Mouse (Mus musculus) forebrain, embryonic 12.5 days (tissue): ENCODE results near the gene Stk4. TPM values are rescaled to one million over a fixed set of nuclear protein-coding genes. Genes with fewer than 3 reads are reported as not detected.

Experiments
- ATAC-seq: fragments of 200-750 bp; cut with Nextera tagmentation; 2 replicates; pipeline ENCODE4 v1.8.0; 2017; ENCODE audit warnings: moderate TSS enrichment; ENCODE audit not compliant: low FRiP score
- H3K27ac ChIP-seq: fragments of 300-500 bp; sonication (generic); 2 replicates; pipeline ENCODE4 v1.5.1; 2016; ENCODE audit warnings: mild to moderate bottlenecking
- H3K27me3 ChIP-seq: fragments of 300-500 bp; sonication (generic); 2 replicates; pipeline ENCODE4 v1.6.1; 2016; ENCODE audit warnings: mild to moderate bottlenecking
- H3K36me3 ChIP-seq: fragments of 300-500 bp; sonication (generic); replicated peaks from 2 replicates; pipeline ENCODE4 v1.6.1; 2016; ENCODE audit warnings: mild to moderate bottlenecking
- H3K4me1 ChIP-seq: fragments of 300-500 bp; sonication (generic); 2 replicates; pipeline ENCODE4 v1.6.1; 2016
- H3K4me2 ChIP-seq: fragments of 300-500 bp; sonication (generic); 2 replicates; pipeline ENCODE4 v1.6.1; 2016; ENCODE audit warnings: mild to moderate bottlenecking, moderate library complexity
- H3K4me3 ChIP-seq: fragments of 300-500 bp; sonication (generic); replicated peaks from 2 replicates; pipeline ENCODE4 v1.5.1; 2016; ENCODE audit warnings: mild to moderate bottlenecking
- H3K9ac ChIP-seq: fragments of 300-500 bp; sonication (generic); 2 replicates; pipeline ENCODE4 v1.6.1; 2016; ENCODE audit warnings: mild to moderate bottlenecking
- H3K9me3 ChIP-seq: fragments of 300-500 bp; sonication (generic); 2 replicates; pipeline ENCODE4 v1.6.1; 2016
- WGBS: fragments of 180-500 bp; shearing (Covaris S2); methylation state at CpG from one replicate; pipeline ENCODE4 v1.1.7; 2016; 5-methylcytosine and 5-hydroxymethylcytosine counted together
- polyA plus RNA-seq: library from polyadenylated mRNA; unstranded; fragments of >200 nt; fragmentation: Nextera tagmentation; extraction: Ambion mirVana; gene quantifications from 2 replicates; pipeline ENCODE4 v1.2.1, GENCODE M21; 2016

The Stk4 gene
- polyA plus RNA-seq, 1 experiment from 2014 or later, result 37.3 TPM

GRCm38 (mm10) chr2:164137754-164138153 lies 67.6 kb downstream of the Stk4 start:
- H3K9ac ChIP-seq, result no peak overlapping the region
- H3K4me1 ChIP-seq, result peaks cover 9% of the 10 kb centered on the region
- ATAC-seq, result no peak
- H3K27me3 ChIP-seq, result no peaks in the 10 kb centered on the region
- no peak overlapping the region for H3K4me3 ChIP-seq
- WGBS, result 79% methylated on average over 6 of the region's 6 CpGs
- H3K4me2 ChIP-seq, result no peak overlapping the region
- no peaks in the 10 kb centered on the region for H3K9me3 ChIP-seq
- H3K36me3 ChIP-seq, result no peaks in the 10 kb centered on the region
- H3K27ac ChIP-seq, result no peak overlapping the region

GRCm38 (mm10) chr2:164142021-164142420 lies 71.9 kb downstream of the Stk4 start:
- H3K27ac ChIP-seq, result peak overlapping the region; percentile 42
- H3K9ac ChIP-seq, result no peak overlapping the region
- no peaks in the 10 kb centered on the region for H3K27me3 ChIP-seq
- peaks cover 3% of the 10 kb centered on the region; the same call in 1 of the 2 replicates for H3K4me1 ChIP-seq
- no peak overlapping the region for H3K4me2 ChIP-seq
- H3K4me3 ChIP-seq, result no peak overlapping the region
- H3K9me3 ChIP-seq, result no peaks in the 10 kb centered on the region
- no peak for ATAC-seq
- H3K36me3 ChIP-seq, result no peaks in the 10 kb centered on the region
- 64% methylated on average over 10 of the region's 10 CpGs for WGBS

- Histone ChIP-seq H3K9ac (no peak overlapping the region), H3K4me2 (no peak overlapping the region), H3K27ac (no peak overlapping the region), H3K36me3 (no peaks in the 10 kb centered on the region), H3K4me1 (peaks cover 3% of the 10 kb centered on the region; the same call in 1 of the 2 replicates), H3K4me3 (no peak overlapping the region), H3K9me3 (no peaks in the 10 kb centered on the region), H3K27me3 (no peaks in the 10 kb centered on the region)
- no peak for ATAC-seq
- WGBS, result 67% methylated on average over 6 of the region's 6 CpGs
Measured at GRCm38 (mm10) chr2:164144025-164144424, 73.9 kb downstream of the Stk4 start.

GRCm38 (mm10) chr2:164144541-164144940 lies 74.4 kb downstream of the Stk4 start:
- no peak overlapping the region for H3K9ac ChIP-seq
- WGBS, result 92% methylated on average over 10 of the region's 10 CpGs
- no peak overlapping the region for H3K4me3 ChIP-seq
- no peaks in the 10 kb centered on the region for H3K9me3 ChIP-seq
- no peak overlapping the region for H3K4me2 ChIP-seq
- H3K4me1 ChIP-seq, result peaks cover 3% of the 10 kb centered on the region; the same call in 1 of the 2 replicates
- no peaks in the 10 kb centered on the region for H3K36me3 ChIP-seq
- ATAC-seq, result no peak
- H3K27me3 ChIP-seq, result no peaks in the 10 kb centered on the region
- no peak overlapping the region for H3K27ac ChIP-seq

GRCm38 (mm10) chr2:164146556-164146955 lies 76.4 kb downstream of the Stk4 start:
- Histone ChIP-seq H3K4me3 (no peak overlapping the region), H3K27ac (no peak overlapping the region), H3K9ac (no peak overlapping the region), H3K4me2 (no peak overlapping the region), H3K27me3 (no peaks in the 10 kb centered on the region), H3K9me3 (no peaks in the 10 kb centered on the region), H3K4me1 (peaks cover 3% of the 10 kb centered on the region; the same call in 1 of the 2 replicates), H3K36me3 (peaks cover 5% of the 10 kb centered on the region; the same call in 1 of the 2 replicates)
- no peak for ATAC-seq
- 95% methylated on average over 12 of the region's 12 CpGs for WGBS

- H3K4me1 ChIP-seq, result no peaks in the 10 kb centered on the region
- H3K27ac ChIP-seq, result no peak overlapping the region
- H3K36me3 ChIP-seq, result peaks cover 35% of the 10 kb centered on the region
- 59% methylated on average over 14 of the region's 14 CpGs for WGBS
- no peak overlapping the region for H3K4me2 ChIP-seq
- ATAC-seq, result no peak
- no peaks in the 10 kb centered on the region for H3K27me3 ChIP-seq
- H3K9me3 ChIP-seq, result no peaks in the 10 kb centered on the region
- no peak overlapping the region for H3K4me3 ChIP-seq
- H3K9ac ChIP-seq, result no peak overlapping the region
Measured at GRCm38 (mm10) chr2:164150086-164150760, 80.1 kb downstream of the Stk4 start.

- no peaks in the 10 kb centered on the region for H3K27me3 ChIP-seq
- H3K9me3 ChIP-seq, result no peaks in the 10 kb centered on the region
- H3K4me3 ChIP-seq, result no peak overlapping the region
- no peaks in the 10 kb centered on the region for H3K4me1 ChIP-seq
- WGBS, result 92% methylated on average over 11 of the region's 11 CpGs
- no peak overlapping the region for H3K27ac ChIP-seq
- H3K9ac ChIP-seq, result no peak overlapping the region
- ATAC-seq, result no peak
- H3K36me3 ChIP-seq, result peaks cover 46% of the 10 kb centered on the region
- H3K4me2 ChIP-seq, result no peak overlapping the region
Measured at GRCm38 (mm10) chr2:164152341-164152740, 82.2 kb downstream of the Stk4 start.

GRCm38 (mm10) chr2:164154007-164154406 lies 83.9 kb downstream of the Stk4 start:
- Histone ChIP-seq H3K9me3 (no peaks in the 10 kb centered on the region), H3K4me1 (no peaks in the 10 kb centered on the region), H3K36me3 (peaks cover 47% of the 10 kb centered on the region), H3K27me3 (no peaks in the 10 kb centered on the region), H3K9ac (no peak overlapping the region), H3K4me3 (no peak overlapping the region), H3K27ac (no peak overlapping the region), H3K4me2 (no peak overlapping the region)
- ATAC-seq, result no peak
- WGBS, result 95% methylated on average over 10 of the region's 10 CpGs

- no peak overlapping the region for H3K4me3 ChIP-seq
- WGBS, result 85% methylated on average over 7 of the region's 7 CpGs
- no peak overlapping the region for H3K4me2 ChIP-seq
- no peak for ATAC-seq
- H3K27ac ChIP-seq, result no peak overlapping the region
- H3K9ac ChIP-seq, result no peak overlapping the region
- H3K9me3 ChIP-seq, result no peaks in the 10 kb centered on the region
- H3K4me1 ChIP-seq, result no peaks in the 10 kb centered on the region
- no peaks in the 10 kb centered on the region for H3K27me3 ChIP-seq
- peaks cover 47% of the 10 kb centered on the region for H3K36me3 ChIP-seq
Measured at GRCm38 (mm10) chr2:164156158-164156557, 86.0 kb downstream of the Stk4 start.

GRCm38 (mm10) chr2:164158838-164159237 lies 88.7 kb downstream of the Stk4 start:
- no peaks in the 10 kb centered on the region for H3K9me3 ChIP-seq
- no peak overlapping the region for H3K27ac ChIP-seq
- H3K27me3 ChIP-seq, result no peaks in the 10 kb centered on the region
- no peak overlapping the region for H3K4me3 ChIP-seq
- no peaks in the 10 kb centered on the region for H3K4me1 ChIP-seq
- H3K36me3 ChIP-seq, result peaks cover 22% of the 10 kb centered on the region
- H3K4me2 ChIP-seq, result no peak overlapping the region
- 85% methylated on average over 2 of the region's 2 CpGs for WGBS
- H3K9ac ChIP-seq, result no peak overlapping the region
- no peak for ATAC-seq

GRCm38 (mm10) chr2:164161515-164162055 lies 91.5 kb downstream of the Stk4 start:
- 85% methylated on average over 11 of the region's 11 CpGs for WGBS
- peaks cover 17% of the 10 kb centered on the region for H3K27me3 ChIP-seq

GRCm38 (mm10) chr2:164164941-164165340 lies 94.8 kb downstream of the Stk4 start:
- Histone ChIP-seq H3K27me3 (peaks cover 51% of the 10 kb centered on the region), H3K36me3 (no peaks in the 10 kb centered on the region), H3K27ac (no peak overlapping the region), H3K4me2 (no peak overlapping the region), H3K9me3 (0 out of 2 replicates have a peak, but pooled peaks cover 2% of the 10 kb centered on the region), H3K9ac (no peak overlapping the region), H3K4me3 (no peak overlapping the region), H3K4me1 (peaks cover 13% of the 10 kb centered on the region)
- ATAC-seq, result no peak
- WGBS, result 94% methylated on average over 5 of the region's 5 CpGs

More at GRCm38 (mm10) chr2:164161515-164162055, 91.5 kb downstream of the Stk4 start:
- no peak for ATAC-seq
- Histone ChIP-seq H3K9ac (no peak overlapping the region), H3K27ac (no peak overlapping the region), H3K9me3 (no peaks in the 10 kb centered on the region), H3K4me3 (no peak overlapping the region), H3K36me3 (0 out of 2 replicates have a peak, but pooled peaks cover 7% of the 10 kb centered on the region), H3K4me1 (no peaks in the 10 kb centered on the region), H3K4me2 (no peak overlapping the region)
